Mouse (Mus musculus): ENCODE measurements around the gene Metap1. TPM values are rescaled to one million over a fixed set of nuclear protein-coding genes. Genes with fewer than 3 reads are reported as not detected.

Metap1 gene
- polyA plus RNA-seq, 1 experiment from 2014 or later = 60.3 TPM

DNA sequence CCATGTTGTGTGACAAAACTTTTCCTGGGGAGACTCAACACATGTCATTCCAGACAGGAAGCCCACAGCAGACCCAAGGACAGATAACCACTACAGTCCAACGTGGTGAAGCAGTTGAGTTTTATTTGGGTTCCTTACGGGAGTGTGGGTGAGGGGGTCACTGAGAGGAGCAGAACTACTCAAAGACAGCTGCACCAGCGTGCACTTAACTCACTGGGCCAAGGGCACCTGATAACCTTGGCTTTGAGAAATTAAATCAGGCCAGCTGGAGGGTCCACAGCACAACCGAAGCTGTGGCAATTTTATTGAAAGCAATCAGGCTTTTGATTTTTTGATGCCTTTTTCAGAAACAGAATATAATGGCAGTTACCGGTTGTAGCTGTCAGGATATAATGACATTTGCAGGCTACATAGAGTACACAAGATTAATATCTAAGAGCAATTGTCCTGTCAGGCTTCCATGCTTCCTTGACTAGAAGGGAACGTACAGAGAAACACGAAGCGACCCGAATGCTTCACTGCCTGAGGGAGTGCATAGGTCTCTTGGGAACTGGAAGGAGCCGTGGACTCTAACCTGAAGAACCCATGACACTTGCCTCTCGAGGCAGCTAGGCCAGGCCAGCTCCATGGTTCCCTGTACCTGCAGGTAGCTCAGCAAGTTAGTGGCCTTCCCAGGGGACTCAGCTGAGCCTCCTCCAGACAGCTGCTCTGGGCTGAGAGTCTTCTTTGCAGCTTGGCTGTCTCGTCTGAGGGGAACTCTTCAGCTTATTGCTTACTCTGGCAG is 41.0 kb downstream of the Metap1 start:
- no peak for ATAC-seq (ENCODE audit: low FRiP score, low TSS enrichment)
- H3K9me3 ChIP-seq (ENCODE audit: control insufficient read depth, low read length) = no peaks in the 10 kb centered on the region
- peaks cover 5% of the 10 kb centered on the region for H3K4me1 ChIP-seq (ENCODE audit: control insufficient read depth, insufficient read depth, low read length)
- no peak overlapping the region for H3K27ac ChIP-seq (replicated peaks; ENCODE audit: low read depth, low read length)
- H3K9ac ChIP-seq (replicated peaks; ENCODE audit: low read length) = no peak overlapping the region
- no peak overlapping the region for H3K4me2 ChIP-seq (ENCODE audit: low read length)
- no peak for DNase-seq
- peaks cover 70% of the 10 kb centered on the region for H3K36me3 ChIP-seq (ENCODE audit: control insufficient read depth, insufficient read depth, low read length)
- WGBS = 83% methylated on average over 12 of the region's 12 CpGs
- no peaks in the 10 kb centered on the region for H3K27me3 ChIP-seq (ENCODE audit: control insufficient read depth, insufficient read depth, low read length)
- no peak overlapping the region for H3K4me3 ChIP-seq (replicated peaks; ENCODE audit: low read depth, low read length)

DNA sequence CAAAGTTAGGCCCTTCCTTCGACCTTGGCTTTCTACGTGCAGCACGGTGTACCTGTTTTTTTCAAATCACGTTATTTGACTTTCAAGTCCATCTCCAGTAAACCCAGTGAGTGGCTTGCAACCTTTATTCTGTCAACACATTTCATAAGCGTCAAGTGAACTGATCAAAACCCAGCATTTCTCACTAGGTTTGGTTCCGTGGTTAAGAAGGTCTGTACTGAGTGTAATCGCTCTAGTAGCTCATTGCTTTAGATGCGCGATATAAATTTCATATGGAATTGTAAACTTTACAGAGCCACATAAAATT is 45.9 kb downstream of the Metap1 start:
- peak overlapping the region; percentile 86 for H3K4me2 ChIP-seq (ENCODE audit: low read length)
- DNase-seq (no peak), ATAC-seq (ENCODE audit: low FRiP score, low TSS enrichment) (no peak)
- WGBS = 3% methylated on average over 9 of the region's 9 CpGs
- peak overlapping the region; percentile 85 for H3K9ac ChIP-seq (replicated peaks; ENCODE audit: low read length)
- H3K4me3 ChIP-seq (replicated peaks; ENCODE audit: low read depth, low read length) = peak overlapping the region; percentile 77
- peaks cover 10% of the 10 kb centered on the region for H3K4me1 ChIP-seq (ENCODE audit: control insufficient read depth, insufficient read depth, low read length)
- H3K36me3 ChIP-seq (ENCODE audit: control insufficient read depth, insufficient read depth, low read length) = peaks cover 26% of the 10 kb centered on the region
- no peaks in the 10 kb centered on the region for H3K27me3 ChIP-seq (ENCODE audit: control insufficient read depth, insufficient read depth, low read length)
- peak overlapping the region; percentile 87 for H3K27ac ChIP-seq (replicated peaks; ENCODE audit: low read depth, low read length)
- no peaks in the 10 kb centered on the region for H3K9me3 ChIP-seq (ENCODE audit: control insufficient read depth, low read length)

DNA sequence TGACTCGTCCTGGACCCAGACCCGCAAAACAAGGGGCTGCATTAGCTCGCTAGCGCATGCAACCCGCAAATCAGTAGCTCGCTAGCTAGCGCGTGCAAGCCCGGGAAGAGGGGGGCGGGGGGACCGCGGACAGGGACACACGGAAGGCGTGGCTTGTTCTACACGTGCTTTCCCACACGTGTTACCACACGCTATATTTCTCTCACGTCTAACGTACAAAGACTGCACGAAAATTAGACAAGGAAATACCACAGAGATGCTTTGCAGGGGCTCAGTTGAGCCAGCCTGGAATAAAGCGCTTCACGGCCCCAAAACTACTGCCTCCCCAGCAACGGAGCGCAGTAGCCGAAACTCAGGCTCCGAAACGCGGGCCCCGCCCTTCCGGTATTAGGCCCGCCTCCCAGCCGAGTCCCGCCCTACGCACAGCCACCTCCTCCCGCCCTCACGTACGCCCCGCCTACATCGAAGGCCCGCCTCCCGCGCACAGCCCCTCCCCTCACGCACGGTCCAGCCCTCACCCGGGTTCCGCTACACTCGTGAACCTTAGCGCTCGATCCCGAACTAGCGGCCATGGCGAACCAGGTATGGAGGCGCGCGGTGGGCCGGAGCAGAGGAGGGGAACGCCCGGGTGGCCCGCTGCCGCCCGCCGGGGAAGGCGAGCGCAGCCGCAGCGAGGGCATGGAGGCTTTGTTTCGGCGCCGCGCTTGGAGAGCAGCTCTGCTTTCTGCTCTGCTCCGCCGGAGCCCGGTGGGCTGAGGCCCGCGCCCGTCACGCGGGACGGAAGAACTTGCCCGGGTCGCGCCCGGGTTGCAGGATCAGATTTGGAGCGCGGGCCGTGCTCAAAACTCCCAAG is 46.5 kb downstream of the Metap1 start, which contains the start of gene Adh5:
Gene Adh5 (plus strand): TSS at position 482 of the 853 bp plus-strand sequence.
- no peaks in the 10 kb centered on the region for H3K27me3 ChIP-seq (ENCODE audit: control insufficient read depth, insufficient read depth, low read length)
- H3K9ac ChIP-seq (replicated peaks; ENCODE audit: low read length) = peak within 1 kb of the TSS; percentile 85
- H3K4me2 ChIP-seq (ENCODE audit: low read length) = peak within 1 kb of the TSS; percentile 86
- peak within 1 kb of the TSS; percentile 87 for H3K27ac ChIP-seq (replicated peaks; ENCODE audit: low read depth, low read length)
- H3K36me3 ChIP-seq (ENCODE audit: control insufficient read depth, insufficient read depth, low read length) = peaks cover 21% of the 10 kb centered on the region
- DNase-seq (peak; percentile 96), ATAC-seq (ENCODE audit: low FRiP score, low TSS enrichment) (peak; percentile 99)
- H3K9me3 ChIP-seq (ENCODE audit: control insufficient read depth, low read length) = no peaks in the 10 kb centered on the region
- peak within 1 kb of the TSS; percentile 77 for H3K4me3 ChIP-seq (replicated peaks; ENCODE audit: low read depth, low read length)
- under 1% methylated on average over 86 of the region's 86 CpGs for WGBS
- H3K4me1 ChIP-seq (ENCODE audit: control insufficient read depth, insufficient read depth, low read length) = peaks cover 10% of the 10 kb centered on the region

DNA sequence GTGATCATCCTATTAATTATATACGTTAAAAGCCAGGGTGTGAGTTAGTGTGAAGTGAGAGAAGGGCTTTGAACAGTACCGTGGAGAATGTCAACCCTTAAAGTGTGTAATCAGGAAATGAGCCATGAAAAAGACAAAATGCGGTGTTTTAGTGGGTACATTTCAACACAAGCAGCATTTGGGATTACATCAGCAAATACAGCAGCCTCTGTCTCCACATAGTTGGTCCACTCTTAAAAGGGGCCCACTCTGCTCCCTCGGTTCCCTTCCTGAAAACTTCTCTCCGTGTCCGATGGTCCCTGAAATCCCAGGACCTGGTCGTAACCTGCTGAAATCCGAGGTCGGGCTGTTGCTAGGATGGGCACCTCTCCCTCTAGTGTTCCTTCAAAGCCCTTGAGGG is 47.1 kb downstream of the Metap1 start:
- H3K4me1 ChIP-seq (ENCODE audit: control insufficient read depth, insufficient read depth, low read length) = peaks cover 10% of the 10 kb centered on the region
- peak overlapping the region; percentile 77 for H3K4me3 ChIP-seq (replicated peaks; ENCODE audit: low read depth, low read length)
- peak overlapping the region; percentile 87; the same call in 1 of the 2 replicates for H3K27ac ChIP-seq (replicated peaks; ENCODE audit: low read depth, low read length)
- peak overlapping the region; percentile 85 for H3K9ac ChIP-seq (replicated peaks; ENCODE audit: low read length)
- H3K36me3 ChIP-seq (ENCODE audit: control insufficient read depth, insufficient read depth, low read length) = peaks cover 17% of the 10 kb centered on the region
- H3K4me2 ChIP-seq (ENCODE audit: low read length) = peak overlapping the region; percentile 86
- H3K9me3 ChIP-seq (ENCODE audit: control insufficient read depth, low read length) = no peaks in the 10 kb centered on the region
- no peaks in the 10 kb centered on the region for H3K27me3 ChIP-seq (ENCODE audit: control insufficient read depth, insufficient read depth, low read length)
- 2% methylated on average over 9 of the region's 9 CpGs for WGBS
- 0 out of 2 replicates have a peak, but pooled peaks have one; percentile 0 for ATAC-seq (ENCODE audit: low FRiP score, low TSS enrichment)
- no peak for DNase-seq

DNA sequence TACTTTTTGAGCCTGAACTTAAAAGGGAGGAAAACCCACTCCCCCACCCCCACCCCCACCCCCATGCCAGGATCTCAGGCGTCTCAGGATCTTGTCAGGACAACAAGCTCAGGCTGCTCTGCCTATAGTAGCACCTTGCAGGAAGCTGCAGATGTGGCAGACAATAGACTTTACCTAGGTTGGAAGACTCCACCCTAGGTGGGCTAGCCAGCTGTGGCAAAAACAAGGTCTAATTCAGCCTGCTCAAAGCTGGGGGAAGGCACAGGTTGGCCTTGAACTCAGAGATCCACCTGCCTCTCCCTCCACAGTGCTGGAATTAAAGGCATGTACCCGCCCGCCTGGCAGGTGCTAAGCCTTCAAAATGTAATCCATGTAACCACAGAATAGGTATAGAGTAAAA is 50.6 kb downstream of the Metap1 start:
- Histone ChIP-seq H3K9ac (replicated peaks; ENCODE audit: low read length) (no peak overlapping the region), H3K4me1 (ENCODE audit: control insufficient read depth, insufficient read depth, low read length) (0 out of 2 replicates have a peak, but pooled peaks cover 4% of the 10 kb centered on the region), H3K9me3 (ENCODE audit: control insufficient read depth, low read length) (no peaks in the 10 kb centered on the region), H3K4me3 (replicated peaks; ENCODE audit: low read depth, low read length) (no peak overlapping the region), H3K27ac (replicated peaks; ENCODE audit: low read depth, low read length) (no peak overlapping the region), H3K36me3 (ENCODE audit: control insufficient read depth, insufficient read depth, low read length) (no peaks in the 10 kb centered on the region), H3K27me3 (ENCODE audit: control insufficient read depth, insufficient read depth, low read length) (no peaks in the 10 kb centered on the region), H3K4me2 (ENCODE audit: low read length) (no peak overlapping the region)
- WGBS = 81% methylated on average over 3 of the region's 3 CpGs
- ATAC-seq (ENCODE audit: low FRiP score, low TSS enrichment) = no peak
- no peak for DNase-seq

DNA sequence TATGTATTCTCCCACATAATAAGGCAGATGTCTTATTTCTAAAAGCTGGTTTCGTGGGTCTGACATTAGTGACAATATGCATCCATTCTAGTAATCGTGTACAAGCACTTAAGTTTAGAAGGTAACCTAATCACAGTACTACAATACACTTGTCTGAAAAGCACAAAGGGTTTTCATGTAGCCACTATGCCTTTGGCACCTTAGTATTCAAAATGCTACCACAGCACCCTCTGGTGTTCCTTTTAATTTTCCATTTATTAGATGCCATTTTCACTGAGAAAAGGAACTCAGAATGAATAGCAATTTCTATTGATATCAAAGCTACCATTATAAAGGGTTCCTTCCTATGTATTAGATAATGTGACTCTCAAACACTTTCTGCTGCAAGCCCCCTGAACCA is 57.5 kb downstream of the Metap1 start:
- Histone ChIP-seq H3K4me3 (replicated peaks; ENCODE audit: low read depth, low read length) (no peak overlapping the region), H3K9ac (replicated peaks; ENCODE audit: low read length) (no peak overlapping the region), H3K27me3 (ENCODE audit: control insufficient read depth, insufficient read depth, low read length) (no peaks in the 10 kb centered on the region), H3K27ac (replicated peaks; ENCODE audit: low read depth, low read length) (no peak overlapping the region), H3K36me3 (ENCODE audit: control insufficient read depth, insufficient read depth, low read length) (no peaks in the 10 kb centered on the region), H3K9me3 (ENCODE audit: control insufficient read depth, low read length) (no peaks in the 10 kb centered on the region), H3K4me2 (ENCODE audit: low read length) (no peak overlapping the region), H3K4me1 (ENCODE audit: control insufficient read depth, insufficient read depth, low read length) (no peaks in the 10 kb centered on the region)
- peak; percentile 88 for DNase-seq
- ATAC-seq (ENCODE audit: low FRiP score, low TSS enrichment) = no peak
- 67% methylated on average over 2 of the region's 2 CpGs for WGBS

DNA sequence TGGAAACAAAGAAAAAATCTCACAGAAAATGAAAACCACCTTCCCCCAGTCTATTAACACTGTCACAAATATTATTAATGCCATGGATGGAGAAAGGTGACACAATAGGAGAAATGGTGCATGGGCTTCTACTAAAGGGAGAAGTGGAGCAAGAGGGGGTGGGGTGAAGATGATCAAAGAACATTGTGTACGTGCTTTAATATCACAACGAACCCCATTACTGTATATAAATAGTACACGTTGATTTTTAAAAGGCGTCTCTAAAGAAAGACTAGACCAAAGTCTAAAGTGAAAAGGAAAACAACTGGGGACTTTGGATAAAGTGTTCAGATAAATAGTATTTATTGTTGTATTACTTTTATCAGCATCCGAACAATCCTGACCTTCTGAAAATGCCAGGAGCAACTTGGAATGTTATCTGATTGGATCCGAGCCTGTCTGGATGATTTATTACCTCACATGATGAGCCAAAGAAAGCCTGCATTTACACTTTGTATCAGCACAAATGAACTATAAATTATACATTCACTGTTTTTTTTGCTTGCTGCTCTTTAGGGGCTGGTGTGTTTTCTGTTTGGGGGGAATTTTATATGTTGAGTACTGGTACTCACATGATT is 58.8 kb downstream of the Metap1 start:
- no peaks in the 10 kb centered on the region for H3K27me3 ChIP-seq (ENCODE audit: control insufficient read depth, insufficient read depth, low read length)
- 88% methylated on average over 6 of the region's 6 CpGs for WGBS

DNA sequence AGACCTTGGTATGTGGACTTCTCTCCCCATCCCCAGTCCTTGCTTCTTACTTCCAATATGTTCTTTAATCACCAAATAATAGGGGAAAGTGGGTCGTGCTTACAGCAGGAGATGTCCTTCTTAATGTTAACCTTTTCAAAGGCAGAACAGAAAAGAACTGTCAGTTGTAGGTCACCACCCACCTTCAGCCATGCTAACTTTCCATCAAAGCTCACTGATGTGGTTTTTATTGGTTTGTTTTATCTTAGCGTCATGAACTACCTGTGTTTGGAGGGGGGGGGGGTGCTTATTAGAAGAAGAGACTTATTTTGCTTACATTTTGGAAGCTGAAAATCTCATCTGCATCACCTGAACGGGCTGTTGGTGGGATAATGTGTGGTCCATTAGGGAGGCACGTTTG is 65.1 kb downstream of the Metap1 start:
- 69% methylated on average over 4 of the region's 4 CpGs for WGBS
- Histone ChIP-seq H3K36me3 (ENCODE audit: control insufficient read depth, insufficient read depth, low read length) (no peaks in the 10 kb centered on the region), H3K4me2 (ENCODE audit: low read length) (no peak overlapping the region), H3K4me1 (ENCODE audit: control insufficient read depth, insufficient read depth, low read length) (no peaks in the 10 kb centered on the region), H3K27ac (replicated peaks; ENCODE audit: low read depth, low read length) (no peak overlapping the region), H3K27me3 (ENCODE audit: control insufficient read depth, insufficient read depth, low read length) (no peaks in the 10 kb centered on the region), H3K9me3 (ENCODE audit: control insufficient read depth, low read length) (no peaks in the 10 kb centered on the region), H3K4me3 (replicated peaks; ENCODE audit: low read depth, low read length) (no peak overlapping the region), H3K9ac (replicated peaks; ENCODE audit: low read length) (no peak overlapping the region)
- ATAC-seq (ENCODE audit: low FRiP score, low TSS enrichment) (no peak), DNase-seq (no peak)

More for the DNA sequence above, 58.8 kb downstream of the Metap1 start:
- DNase-seq (no peak), ATAC-seq (ENCODE audit: low FRiP score, low TSS enrichment) (no peak)
- no peaks in the 10 kb centered on the region for H3K9me3 ChIP-seq (ENCODE audit: control insufficient read depth, low read length)
- H3K9ac ChIP-seq (replicated peaks; ENCODE audit: low read length) = no peak overlapping the region
- no peak overlapping the region for H3K4me2 ChIP-seq (ENCODE audit: low read length)
- H3K36me3 ChIP-seq (ENCODE audit: control insufficient read depth, insufficient read depth, low read length) = no peaks in the 10 kb centered on the region
- H3K27ac ChIP-seq (replicated peaks; ENCODE audit: low read depth, low read length) = no peak overlapping the region
- no peak overlapping the region for H3K4me3 ChIP-seq (replicated peaks; ENCODE audit: low read depth, low read length)
- H3K4me1 ChIP-seq (ENCODE audit: control insufficient read depth, insufficient read depth, low read length) = no peaks in the 10 kb centered on the region
